Mouse (Mus musculus) forebrain, embryonic 16.5 days (tissue): ENCODE results near the gene Serpine3. TPM values are rescaled to one million over a fixed set of nuclear protein-coding genes. Genes with fewer than 3 reads are reported as not detected.
"Not testable (repeated sequence)": the region's sequence is repeated elsewhere in the genome, so short reads cannot be mapped to it uniquely, and the experiment has no call there.

Experiments
- ATAC-seq: fragments of 200-750 bp; cut with Nextera tagmentation; 2 replicates; pipeline ENCODE4 v1.8.0; 2017; ENCODE audit warnings: mild to moderate bottlenecking, moderate library complexity
- H3K27ac ChIP-seq: fragments of 300-500 bp; sonication (generic); 2 replicates; pipeline ENCODE4 v1.5.1; 2014; ENCODE audit warnings: low read length, control low read depth
- H3K27me3 ChIP-seq: fragments of 300-500 bp; sonication (generic); replicated peaks from 2 replicates; pipeline ENCODE4 v1.6.1; 2014; ENCODE audit warnings: low read length; ENCODE audit not compliant: control insufficient read depth, insufficient read depth
- H3K36me3 ChIP-seq: fragments of 300-500 bp; sonication (generic); 2 replicates; pipeline ENCODE4 v1.6.1; 2014; ENCODE audit not compliant: control insufficient read depth, insufficient read depth
- H3K4me1 ChIP-seq: fragments of 300-500 bp; sonication (generic); replicated peaks from 2 replicates; pipeline ENCODE4 v1.6.1; 2014; ENCODE audit warnings: low read length; ENCODE audit not compliant: control insufficient read depth, insufficient read depth
- H3K4me2 ChIP-seq: fragments of 300-500 bp; sonication (generic); 2 replicates; pipeline ENCODE4 v1.6.1; 2014; ENCODE audit warnings: mild to moderate bottlenecking, low read length, control low read depth
- H3K4me3 ChIP-seq: fragments of 300-500 bp; sonication (generic); replicated peaks from 2 replicates; pipeline ENCODE4 v1.5.1; 2014; ENCODE audit warnings: mild to moderate bottlenecking, low read length, control low read depth
- H3K9ac ChIP-seq: fragments of 300-500 bp; sonication (generic); replicated peaks from 2 replicates; pipeline ENCODE4 v1.6.1; 2014; ENCODE audit warnings: low read depth, low read length, control low read depth
- H3K9me3 ChIP-seq: fragments of 300-500 bp; sonication (generic); 2 replicates; pipeline ENCODE4 v1.6.1; 2016; ENCODE audit warnings: low read length; ENCODE audit not compliant: control insufficient read depth
- WGBS: fragments of 180-500 bp; shearing (Covaris S2); extraction: QIAGEN DNeasy Blood & Tissue Kit; methylation state at CpG from one replicate; pipeline ENCODE4 v1.1.7; 2014; 5-methylcytosine and 5-hydroxymethylcytosine counted together
- polyA plus RNA-seq: library from polyadenylated mRNA; unstranded; fragments of >200 nt; fragmentation: Nextera tagmentation; extraction: Ambion mirVana; gene quantifications from 2 replicates; pipeline ENCODE4 v1.2.1, GENCODE M21; 2015

The Serpine3 gene
- not detected in 2 replicates for polyA plus RNA-seq

GRCm38 (mm10) chr14:62663367-62663766 is at the start of gene Serpine3:
TSS of gene Serpine3 (plus strand) at chr14:62663667.
- WGBS = 87% methylated on average over 8 of the region's 8 CpGs
- Histone ChIP-seq H3K4me2 (no peak within 1 kb of the TSS), H3K27ac (no peak within 1 kb of the TSS), H3K27me3 (no peaks in the 10 kb centered on the region), H3K4me3 (no peak within 1 kb of the TSS), H3K9me3 (no peaks in the 10 kb centered on the region), H3K9ac (no peak within 1 kb of the TSS), H3K36me3 (no peaks in the 10 kb centered on the region), H3K4me1 (no peaks in the 10 kb centered on the region)
- no peak for ATAC-seq

GRCm38 (mm10) chr14:62622393-62622792 is 41.1 kb upstream of the Serpine3 start:
- no peaks in the 10 kb centered on the region for H3K27me3 ChIP-seq
- H3K4me2 ChIP-seq = no peak overlapping the region
- peaks cover 11% of the 10 kb centered on the region for H3K4me1 ChIP-seq
- peak; percentile 72 for ATAC-seq
- WGBS = 25% methylated on average over 3 of the region's 3 CpGs
- H3K9ac ChIP-seq = no peak overlapping the region
- no peaks in the 10 kb centered on the region for H3K36me3 ChIP-seq
- H3K9me3 ChIP-seq = no peaks in the 10 kb centered on the region
- H3K27ac ChIP-seq = peak overlapping the region; percentile 56; the same call in 1 of the 2 replicates
- H3K4me3 ChIP-seq = no peak overlapping the region

- no peak overlapping the region for H3K9ac ChIP-seq
- no peaks in the 10 kb centered on the region for H3K9me3 ChIP-seq
- no peak overlapping the region for H3K27ac ChIP-seq
These were observed 35.5 kb upstream of the Serpine3 start for GRCm38 (mm10) chr14:62627951-62628350.

GRCm38 (mm10) chr14:62637436-62638344 is 25.8 kb upstream of the Serpine3 start:
- peak overlapping the region; percentile 20; the same call in 1 of the 2 replicates for H3K4me2 ChIP-seq
- peak; percentile 80 for ATAC-seq
- peaks cover 11% of the 10 kb centered on the region for H3K4me1 ChIP-seq
- WGBS = 19% methylated on average over 9 of the region's 9 CpGs
- no peak overlapping the region for H3K9ac ChIP-seq
- H3K36me3 ChIP-seq = no peaks in the 10 kb centered on the region
- no peaks in the 10 kb centered on the region for H3K27me3 ChIP-seq
- peak overlapping the region; percentile 85 for H3K27ac ChIP-seq
- H3K9me3 ChIP-seq = no peaks in the 10 kb centered on the region
- H3K4me3 ChIP-seq = no peak overlapping the region

More at GRCm38 (mm10) chr14:62627951-62628350, 35.5 kb upstream of the Serpine3 start:
- no peaks in the 10 kb centered on the region for H3K36me3 ChIP-seq
- no peak overlapping the region for H3K4me3 ChIP-seq
- WGBS = 85% methylated on average over 5 of the region's 5 CpGs
- H3K27me3 ChIP-seq = no peaks in the 10 kb centered on the region
- H3K4me1 ChIP-seq = peaks cover 4% of the 10 kb centered on the region; the same call in 1 of the 2 replicates
- no peak for ATAC-seq
- H3K4me2 ChIP-seq = no peak overlapping the region

GRCm38 (mm10) chr14:62638345-62638702 is 25.1 kb upstream of the Serpine3 start:
- H3K27me3 ChIP-seq = no peaks in the 10 kb centered on the region
- H3K9ac ChIP-seq = no peak overlapping the region
- WGBS = 29% methylated on average over 6 of the region's 6 CpGs
- no peak overlapping the region for H3K4me3 ChIP-seq
- peaks cover 11% of the 10 kb centered on the region for H3K4me1 ChIP-seq
- H3K4me2 ChIP-seq = peak overlapping the region; percentile 20; the same call in 1 of the 2 replicates
- H3K36me3 ChIP-seq = no peaks in the 10 kb centered on the region
- ATAC-seq = no peak; the same call in 1 of the 2 replicates
- peak overlapping the region; percentile 85 for H3K27ac ChIP-seq
- no peaks in the 10 kb centered on the region for H3K9me3 ChIP-seq

- H3K36me3 ChIP-seq = no peaks in the 10 kb centered on the region
- H3K4me3 ChIP-seq = no peak overlapping the region
- no peak overlapping the region for H3K4me2 ChIP-seq
- H3K9ac ChIP-seq = no peak overlapping the region
- H3K27ac ChIP-seq = no peak overlapping the region
- ATAC-seq = no peak
- WGBS = 78% methylated on average over 6 of the region's 6 CpGs
- peaks cover 11% of the 10 kb centered on the region for H3K4me1 ChIP-seq
- no peaks in the 10 kb centered on the region for H3K27me3 ChIP-seq
- no peaks in the 10 kb centered on the region for H3K9me3 ChIP-seq
These were observed 24.4 kb upstream of the Serpine3 start for GRCm38 (mm10) chr14:62639111-62639510.

GRCm38 (mm10) chr14:62639551-62639950 is 23.9 kb upstream of the Serpine3 start:
- Histone ChIP-seq H3K4me1 (peaks cover 11% of the 10 kb centered on the region), H3K9me3 (no peaks in the 10 kb centered on the region), H3K9ac (no peak overlapping the region), H3K4me2 (no peak overlapping the region), H3K27me3 (no peaks in the 10 kb centered on the region), H3K27ac (no peak overlapping the region), H3K36me3 (no peaks in the 10 kb centered on the region), H3K4me3 (no peak overlapping the region)
- ATAC-seq = no peak
- WGBS = 90% methylated on average over 5 of the region's 5 CpGs

GRCm38 (mm10) chr14:62640396-62640795 is 23.1 kb upstream of the Serpine3 start:
- no peak for ATAC-seq
- no peak overlapping the region for H3K9ac ChIP-seq
- H3K9me3 ChIP-seq = no peaks in the 10 kb centered on the region
- H3K4me3 ChIP-seq = no peak overlapping the region
- H3K27me3 ChIP-seq = no peaks in the 10 kb centered on the region
- H3K4me2 ChIP-seq = no peak overlapping the region
- no peak overlapping the region for H3K27ac ChIP-seq
- peaks cover 11% of the 10 kb centered on the region for H3K4me1 ChIP-seq
- no peaks in the 10 kb centered on the region for H3K36me3 ChIP-seq
- WGBS = 57% methylated on average over 4 of the region's 4 CpGs

- 84% methylated on average over 5 of the region's 7 CpGs for WGBS
- not testable (repeated sequence) for H3K27me3 ChIP-seq, H3K9ac ChIP-seq, H3K4me2 ChIP-seq, ATAC-seq, H3K36me3 ChIP-seq, H3K4me3 ChIP-seq, H3K9me3 ChIP-seq, H3K4me1 ChIP-seq, H3K27ac ChIP-seq
These were observed 21.1 kb upstream of the Serpine3 start for GRCm38 (mm10) chr14:62642368-62642767.
